ENCODE assay signal across 8 mouse cellular contexts in the genomic region with DNA sequence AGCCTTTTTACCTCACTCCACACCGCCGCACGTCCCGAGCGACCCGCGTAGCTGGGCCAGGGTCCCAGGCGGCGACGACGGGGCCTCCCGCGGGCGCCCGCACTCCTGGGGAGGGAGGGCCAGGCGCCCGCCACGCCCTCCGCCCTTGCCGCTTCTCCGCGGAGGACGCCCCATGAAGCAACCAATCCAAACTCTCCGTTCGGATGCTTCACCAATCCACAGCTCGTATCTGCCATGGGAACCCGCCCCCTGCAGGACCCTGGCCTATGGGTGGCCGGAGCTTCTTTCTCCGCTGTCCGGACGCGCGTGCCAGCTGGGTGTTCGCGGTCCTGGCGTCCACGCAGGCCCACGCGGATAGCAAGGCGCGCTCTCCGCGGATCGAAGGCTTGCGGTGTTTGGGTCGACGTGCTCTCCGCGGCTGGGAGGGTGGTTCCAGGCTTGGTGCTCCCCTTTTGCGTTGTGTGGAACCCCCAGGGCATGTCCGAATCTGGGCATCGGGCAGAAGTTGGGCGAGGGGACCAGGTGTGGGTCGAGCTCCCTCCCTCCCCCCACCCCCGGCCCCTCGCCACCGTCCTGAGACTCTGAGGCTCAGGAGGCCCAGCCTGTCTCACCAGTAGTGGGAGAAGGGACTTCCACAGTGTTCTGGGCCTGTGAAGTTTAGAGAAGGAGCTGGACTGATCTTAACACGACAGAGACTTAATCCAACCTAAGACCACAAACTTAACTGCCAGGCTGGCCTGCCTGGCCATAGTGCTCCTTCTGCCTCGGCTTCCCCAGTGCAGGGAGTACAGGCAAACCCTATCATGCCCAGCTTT. TPM values are rescaled to one million over a fixed set of nuclear protein-coding genes. Genes with fewer than 3 reads are reported as not detected.
DNase-seq lines count a peak whose midpoint lies in the region; ATAC-seq and TF ChIP-seq lines count a peak whose summit lies in the region.

Gene Cep68 (minus strand): TSS at position 134 of the 815 bp plus-strand sequence.

- H3K36me3 ChIP-seq in megakaryocyte, embryonic 14.5 days (replicated peaks; ENCODE audit: low read length) = peaks cover 27% of the 10 kb centered on the region

- ATAC-seq in activated CD4-positive, CD25-positive, alpha-beta regulatory T cell, adult 4 months = peak; percentile 95

- DNase-seq in gastrocnemius, adult 8-10 months (ENCODE audit: low spot score in 2 of 2) = peak; percentile 93 to 95
- DNase-seq in hindlimb bud, embryonic 11.5 days (ENCODE audit: extremely low spot score, low read depth, low spot score) = peak; percentile 60
- peak; percentile 92 to 96 for DNase-seq in left cerebral cortex, adult 8-10 months (ENCODE audit: low spot score in 2 of 2)
- DNase-seq in right cerebral cortex, postnatal 10 days (ENCODE audit: low spot score in 2 of 2) = peak; percentile 98
- DNase-seq in urinary bladder, postnatal 25 days (ENCODE audit: low spot score) = peak; percentile 85

- H3K4me1 ChIP-seq in cortical plate, adult 2 months (ENCODE audit: control insufficient read depth, insufficient read depth, low read length) = peaks cover 10% of the 10 kb centered on the region
- H3K4me1 ChIP-seq in megakaryocyte, embryonic 14.5 days = peaks cover 60% of the 10 kb centered on the region

- H3K27ac ChIP-seq in cortical plate, adult 2 months (ENCODE audit: insufficient read depth, low read length) = peak within 1 kb of the TSS; percentile 69

- TF ChIP-seq CTCF in cortical plate, adult 2 months (IDR thresholded peaks at IDR 0.05; ENCODE audit: extremely low read depth, insufficient read depth, low read length) = no peak

- H3K4me3 ChIP-seq in cortical plate, adult 2 months (ENCODE audit: insufficient read depth, low read length) = peak within 1 kb of the TSS; percentile 57
- H3K4me3 ChIP-seq in megakaryocyte, embryonic 14.5 days (replicated peaks) = peak within 1 kb of the TSS; percentile 98

- peaks cover 1% of the 10 kb centered on the region for H3K27me3 ChIP-seq in megakaryocyte, embryonic 14.5 days (replicated peaks)

- H3K9me3 ChIP-seq in megakaryocyte, embryonic 14.5 days = peaks cover 3% of the 10 kb centered on the region

- TF ChIP-seq POLR2A in cortical plate, adult 2 months (IDR thresholded peaks at IDR 0.05; ENCODE audit: extremely low read depth, insufficient read depth, low read length) = 0 out of 2 replicates have a peak, but pooled peaks have one; percentile 41

RNA-seq across cellular contexts. Expression of gene Cep68, which starts in this region (rescaled TPM):
- 10 to 100 TPM in 1 of 2 experiments, 1 to 10 TPM in 1; 9.4 to 11.2 TPM for polyA plus RNA-seq in activated CD4-positive, CD25-positive, alpha-beta regulatory T cell, adult 4 months (2017; shearing (Covaris generic))
- 17.3 and 17.8 TPM in 2 replicates for polyA plus RNA-seq in cortical plate, adult 2 months (2012; rRNA removed)
- total RNA-seq in gastrocnemius, adult 8-10 months (2022) = 10 to 100 TPM; 32.7 to 36.1 (median 33.8) TPM
- 10 to 100 TPM; 29.6 to 33.0 (median 31.6) TPM for total RNA-seq in left cerebral cortex, adult 8-10 months (2022)
- 4.7 and 15.5 TPM in 2 replicates for polyA plus RNA-seq in megakaryocyte, embryonic 14.5 days (2012; ENCODE audit: insufficient read depth, low replicate concordance)

Comparison
In these comparisons a context has a peak if more than half of its experiments do, and no peak if none do; other contexts are left out.
1. Peak in every context shown above with its lines: DNase-seq, ATAC-seq, H3K4me3 ChIP-seq and H3K27ac ChIP-seq.